ENCODE assay signal across 8 mouse cellular contexts in genomic region chr11:77984836-77985231, GRCm38 (mm10). TPM values are rescaled to one million over a fixed set of nuclear protein-coding genes. Genes with fewer than 3 reads are reported as not detected.
DNase-seq lines count a peak whose midpoint lies in the region; ATAC-seq lines count a peak whose summit lies in the region.

No protein-coding gene starts in this region.

- H3K4me1 ChIP-seq in forebrain, embryonic 10.5 days: peaks cover 28% of the 10 kb centered on the region
- peaks cover 4% of the 10 kb centered on the region for H3K4me1 ChIP-seq in hindbrain, embryonic 11.5 days (replicated peaks; ENCODE audit: control insufficient read depth, insufficient read depth, low read length)
- peaks cover 15% of the 10 kb centered on the region for H3K4me1 ChIP-seq in limb, embryonic 10.5 days
- peaks cover 19% of the 10 kb centered on the region for H3K4me1 ChIP-seq in midbrain, embryonic 12.5 days

- peak overlapping the region; percentile 95 for H3K9ac ChIP-seq in hindbrain, embryonic 11.5 days (ENCODE audit: low read depth, low read length)
- peak overlapping the region; percentile 99 for H3K9ac ChIP-seq in midbrain, embryonic 12.5 days (replicated peaks)

- no peaks in the 10 kb centered on the region for H3K9me3 ChIP-seq in forebrain, embryonic 10.5 days
- H3K9me3 ChIP-seq in hindbrain, embryonic 11.5 days (ENCODE audit: control insufficient read depth, low read length): no peaks in the 10 kb centered on the region
- no peaks in the 10 kb centered on the region for H3K9me3 ChIP-seq in limb, embryonic 10.5 days (replicated peaks)
- no peaks in the 10 kb centered on the region for H3K9me3 ChIP-seq in midbrain, embryonic 12.5 days

- H3K4me2 ChIP-seq in hindbrain, embryonic 11.5 days (replicated peaks; ENCODE audit: low read depth, low read length): peak overlapping the region; percentile 91
- peak overlapping the region; percentile 91 for H3K4me2 ChIP-seq in midbrain, embryonic 12.5 days (replicated peaks)

- H3K27me3 ChIP-seq in forebrain, embryonic 10.5 days (ENCODE audit: poor library complexity, severe bottlenecking): no peaks in the 10 kb centered on the region
- H3K27me3 ChIP-seq in hindbrain, embryonic 11.5 days (ENCODE audit: control insufficient read depth, insufficient read depth, low read length): no peaks in the 10 kb centered on the region
- no peaks in the 10 kb centered on the region for H3K27me3 ChIP-seq in limb, embryonic 10.5 days (ENCODE audit: low read depth, poor library complexity, severe bottlenecking)
- H3K27me3 ChIP-seq in midbrain, embryonic 12.5 days: no peaks in the 10 kb centered on the region

- 0% methylated on average over 13 of the region's 13 CpGs for WGBS in forebrain, embryonic 10.5 days
- 0% methylated on average over 13 of the region's 13 CpGs for WGBS in hindbrain, embryonic 11.5 days
- 0% methylated on average over 13 of the region's 13 CpGs for WGBS in limb, embryonic 10.5 days
- under 1% methylated on average over 13 of the region's 13 CpGs for WGBS in midbrain, embryonic 12.5 days

- H3K4me3 ChIP-seq in forebrain, embryonic 10.5 days: peak overlapping the region; percentile 100
- H3K4me3 ChIP-seq in hindbrain, embryonic 11.5 days (ENCODE audit: low read depth, low read length): peak overlapping the region; percentile 89
- H3K4me3 ChIP-seq in limb, embryonic 10.5 days: peak overlapping the region; percentile 99
- peak overlapping the region; percentile 95 for H3K4me3 ChIP-seq in midbrain, embryonic 12.5 days

- H3K36me3 ChIP-seq in forebrain, embryonic 10.5 days (replicated peaks): peaks cover 49% of the 10 kb centered on the region
- H3K36me3 ChIP-seq in hindbrain, embryonic 11.5 days (ENCODE audit: control insufficient read depth, insufficient read depth, low read length): 0 out of 2 replicates have a peak, but pooled peaks cover 9% of the 10 kb centered on the region
- peaks cover 54% of the 10 kb centered on the region for H3K36me3 ChIP-seq in limb, embryonic 10.5 days
- H3K36me3 ChIP-seq in midbrain, embryonic 12.5 days: peaks cover 29% of the 10 kb centered on the region

- H3K27ac ChIP-seq in forebrain, embryonic 10.5 days: peak overlapping the region; percentile 97
- peak overlapping the region; percentile 95 for H3K27ac ChIP-seq in hindbrain, embryonic 11.5 days (ENCODE audit: low read depth, low read length)
- H3K27ac ChIP-seq in limb, embryonic 10.5 days: peak overlapping the region; percentile 95
- peak overlapping the region; percentile 91 for H3K27ac ChIP-seq in midbrain, embryonic 12.5 days (replicated peaks)

- peak; percentile 58 to 68 for DNase-seq in frontal cortex, postnatal 36 days (ENCODE audit: low spot score in 2 of 2)
- peak; percentile 79 for DNase-seq in adrenal gland, postnatal 14 days
- DNase-seq in forebrain, embryonic 10.5 days (ENCODE audit: extremely low spot score, low spot score): peak; percentile 66
- peak; percentile 73 for DNase-seq in hindbrain, embryonic 11.5 days (ENCODE audit: low spot score)
- DNase-seq in limb, embryonic 10.5 days (ENCODE audit: low spot score): peak; percentile 72
- peak; percentile 21 to 50 for DNase-seq in thymus, adult 18-20 months

- ATAC-seq in frontal cortex, adult (ENCODE audit: low TSS enrichment): no peak
- no peak for ATAC-seq in hindbrain, embryonic 11.5 days (ENCODE audit: low FRiP score)
- no peak for ATAC-seq in midbrain, embryonic 12.5 days (ENCODE audit: low FRiP score, low read depth)

RNA-seq across cellular contexts. Expression of gene Phf12, which starts 2.3 kb away (rescaled TPM):
- 52.2 and 60.9 TPM in 2 replicates for total RNA-seq in adrenal gland, postnatal 14 days (2021)
- 17.0 and 20.7 TPM in 2 replicates for polyA plus RNA-seq in forebrain, embryonic 10.5 days (2016; fragmentation: Nextera tagmentation; extraction: Ambion mirVana)
- 16.9 and 20.2 TPM in 2 replicates for polyA plus RNA-seq in hindbrain, embryonic 11.5 days (2014; fragmentation: Nextera tagmentation; extraction: Ambion mirVana)
- polyA plus RNA-seq in limb, embryonic 10.5 days (2016; fragmentation: Nextera tagmentation; extraction: Ambion mirVana): 21.0 and 23.1 TPM in 2 replicates
- polyA plus RNA-seq in midbrain, embryonic 12.5 days (2016; fragmentation: Nextera tagmentation; extraction: Ambion mirVana): 30.8 and 31.0 TPM in 2 replicates

RNA-seq across cellular contexts. Expression of gene Dhrs13, which starts 47.2 kb away (rescaled TPM):
- total RNA-seq in adrenal gland, postnatal 14 days (2021): 9.9 and 10.3 TPM in 2 replicates
- polyA plus RNA-seq in forebrain, embryonic 10.5 days (2016; fragmentation: Nextera tagmentation; extraction: Ambion mirVana): 14.4 and 17.1 TPM in 2 replicates
- 20.0 and 21.0 TPM in 2 replicates for polyA plus RNA-seq in hindbrain, embryonic 11.5 days (2014; fragmentation: Nextera tagmentation; extraction: Ambion mirVana)
- 16.1 and 17.5 TPM in 2 replicates for polyA plus RNA-seq in limb, embryonic 10.5 days (2016; fragmentation: Nextera tagmentation; extraction: Ambion mirVana)
- 21.9 and 23.1 TPM in 2 replicates for polyA plus RNA-seq in midbrain, embryonic 12.5 days (2016; fragmentation: Nextera tagmentation; extraction: Ambion mirVana)

RNA-seq across cellular contexts. Expression of gene Flot2, which starts 52.9 kb away (rescaled TPM):
- total RNA-seq in adrenal gland, postnatal 14 days (2021): 74.3 and 81.5 TPM in 2 replicates
- polyA plus RNA-seq in forebrain, embryonic 10.5 days (2016; fragmentation: Nextera tagmentation; extraction: Ambion mirVana): 72.5 and 72.7 TPM in 2 replicates
- polyA plus RNA-seq in hindbrain, embryonic 11.5 days (2014; fragmentation: Nextera tagmentation; extraction: Ambion mirVana): 56.3 and 60.0 TPM in 2 replicates
- 58.9 and 64.6 TPM in 2 replicates for polyA plus RNA-seq in limb, embryonic 10.5 days (2016; fragmentation: Nextera tagmentation; extraction: Ambion mirVana)
- 64.8 and 67.0 TPM in 2 replicates for polyA plus RNA-seq in midbrain, embryonic 12.5 days (2016; fragmentation: Nextera tagmentation; extraction: Ambion mirVana)

RNA-seq across cellular contexts. Expression of gene Sez6, which starts 54.2 kb away (rescaled TPM):
- total RNA-seq in adrenal gland, postnatal 14 days (2021): 3.5 and 3.8 TPM in 2 replicates
- 2.8 and 4.3 TPM in 2 replicates for polyA plus RNA-seq in forebrain, embryonic 10.5 days (2016; fragmentation: Nextera tagmentation; extraction: Ambion mirVana)
- 13.3 TPM in 2 replicates for polyA plus RNA-seq in hindbrain, embryonic 11.5 days (2014; fragmentation: Nextera tagmentation; extraction: Ambion mirVana)
- 0.11 and 0.14 TPM in 2 replicates for polyA plus RNA-seq in limb, embryonic 10.5 days (2016; fragmentation: Nextera tagmentation; extraction: Ambion mirVana)
- polyA plus RNA-seq in midbrain, embryonic 12.5 days (2016; fragmentation: Nextera tagmentation; extraction: Ambion mirVana): 39.5 and 40.3 TPM in 2 replicates
